Mouse (Mus musculus): ENCODE data around the gene E330017A01Rik. TPM values are rescaled to one million over a fixed set of nuclear protein-coding genes. Genes with fewer than 3 reads are reported as not detected.
A peak's percentile ranks its signal among the peaks of the same experiment; 100 is the strongest.

The E330017A01Rik gene
- polyA plus RNA-seq, 2 experiments, result not detected

GRCm38 (mm10) chr16:58682046-58682445 is 43.5 kb upstream of the E330017A01Rik start:
- Histone ChIP-seq H3K9ac (replicated peaks) (no peak overlapping the region), H3K27me3 (ENCODE audit: control insufficient read depth, insufficient read depth, low read length) (no peaks in the 10 kb centered on the region), H3K36me3 (replicated peaks; ENCODE audit: control insufficient read depth, insufficient read depth, low read depth) (peaks cover 46% of the 10 kb centered on the region), H3K27ac (no peak overlapping the region; the same call in 1 of the 2 replicates), H3K4me3 (ENCODE audit: insufficient read depth in 1 of 2, low read depth in 2 of 2, low read length in 2 of 2) (no peak overlapping the region), H3K4me2 (ENCODE audit: low read depth) (no peak overlapping the region), H3K4me1 (replicated peaks; ENCODE audit: control insufficient read depth in 2 of 2, insufficient read depth in 2 of 2, low read length in 1 of 2) (peaks cover 6 to 8% of the 10 kb centered on the region in 2 experiments; a peak in 3 of 4 replicates), H3K9me3 (ENCODE audit: control insufficient read depth, low read length) (no peaks in the 10 kb centered on the region)
- DNase-seq (ENCODE audit: low read depth in 3 of 3, low spot score in 3 of 3) (no peak), ATAC-seq (ENCODE audit: insufficient read depth) (no peak)
- 85% methylated on average over 6 of the region's 6 CpGs for WGBS (ENCODE audit: insufficient replicate concordance)
- no peak for TF ChIP-seq CTCF (IDR thresholded peaks at IDR 0.05; ENCODE audit: low read depth)
- TF ChIP-seq EP300 (IDR thresholded peaks at IDR 0.05; ENCODE audit: low read depth), result no peak

GRCm38 (mm10) chr16:58678660-58679059 is 40.1 kb upstream of the E330017A01Rik start:
- no peak overlapping the region for H3K9ac ChIP-seq (replicated peaks)
- peaks cover 28 to 30% of the 10 kb centered on the region in 2 experiments for H3K4me1 ChIP-seq (replicated peaks; ENCODE audit: control insufficient read depth in 2 of 2, insufficient read depth in 2 of 2, low read length in 1 of 2)
- no peak for ATAC-seq (ENCODE audit: insufficient read depth)
- H3K36me3 ChIP-seq (replicated peaks; ENCODE audit: control insufficient read depth, insufficient read depth, low read depth), result peaks cover 80% of the 10 kb centered on the region
- 54% methylated on average over 7 of the region's 7 CpGs for WGBS (ENCODE audit: insufficient replicate concordance)
- no peak for DNase-seq (ENCODE audit: low read depth in 3 of 3, low spot score in 3 of 3)
- H3K9me3 ChIP-seq (ENCODE audit: control insufficient read depth, low read length), result no peaks in the 10 kb centered on the region
- H3K4me3 ChIP-seq (ENCODE audit: insufficient read depth in 1 of 2, low read depth in 2 of 2, low read length in 2 of 2), result no peak overlapping the region
- TF ChIP-seq CTCF (IDR thresholded peaks at IDR 0.05; ENCODE audit: low read depth) (peak; percentile 46), EP300 (IDR thresholded peaks at IDR 0.05; ENCODE audit: low read depth) (no peak)
- H3K27me3 ChIP-seq (ENCODE audit: control insufficient read depth, insufficient read depth, low read length), result no peaks in the 10 kb centered on the region
- H3K27ac ChIP-seq, result no peak overlapping the region
- peak overlapping the region; percentile 5; the same call in 1 of the 2 replicates for H3K4me2 ChIP-seq (ENCODE audit: low read depth)

GRCm38 (mm10) chr16:58677491-58677890 is 39.0 kb upstream of the E330017A01Rik start:
- WGBS (ENCODE audit: insufficient replicate concordance), result 84% methylated on average over 5 of the region's 5 CpGs
- Histone ChIP-seq H3K36me3 (replicated peaks; ENCODE audit: control insufficient read depth, insufficient read depth, low read depth) (peaks cover 91% of the 10 kb centered on the region), H3K27me3 (ENCODE audit: control insufficient read depth, insufficient read depth, low read length) (no peaks in the 10 kb centered on the region), H3K4me2 (ENCODE audit: low read depth) (peak overlapping the region; percentile 84), H3K9ac (replicated peaks) (peak overlapping the region; percentile 43), H3K27ac (peak overlapping the region; percentile 59), H3K9me3 (ENCODE audit: control insufficient read depth, low read length) (no peaks in the 10 kb centered on the region), H3K4me3 (ENCODE audit: insufficient read depth in 1 of 2, low read depth in 2 of 2, low read length in 2 of 2) (peak overlapping the region; percentile 13 to 31; a peak in 3 of 4 replicates), H3K4me1 (replicated peaks; ENCODE audit: control insufficient read depth in 2 of 2, insufficient read depth in 2 of 2, low read length in 1 of 2) (peaks cover 30 to 31% of the 10 kb centered on the region in 2 experiments)
- DNase-seq (ENCODE audit: low read depth in 3 of 3, low spot score in 3 of 3) (no peak), ATAC-seq (ENCODE audit: insufficient read depth) (no peak)
- TF ChIP-seq EP300 (IDR thresholded peaks at IDR 0.05; ENCODE audit: low read depth) (no peak), CTCF (IDR thresholded peaks at IDR 0.05; ENCODE audit: low read depth) (no peak)

- TF ChIP-seq EP300 (IDR thresholded peaks at IDR 0.05; ENCODE audit: low read depth) (peak; percentile 31), CTCF (IDR thresholded peaks at IDR 0.05; ENCODE audit: low read depth) (no peak)
- ATAC-seq (ENCODE audit: insufficient read depth) (peak; percentile 36), DNase-seq (ENCODE audit: low read depth in 3 of 3, low spot score in 3 of 3) (no peak)
- peak overlapping the region; percentile 55 for H3K27ac ChIP-seq
- peaks cover 30 to 31% of the 10 kb centered on the region in 2 experiments for H3K4me1 ChIP-seq (replicated peaks; ENCODE audit: control insufficient read depth in 2 of 2, insufficient read depth in 2 of 2, low read length in 1 of 2)
- H3K36me3 ChIP-seq (replicated peaks; ENCODE audit: control insufficient read depth, insufficient read depth, low read depth), result peaks cover 91% of the 10 kb centered on the region
- no peaks in the 10 kb centered on the region for H3K9me3 ChIP-seq (ENCODE audit: control insufficient read depth, low read length)
- no peaks in the 10 kb centered on the region for H3K27me3 ChIP-seq (ENCODE audit: control insufficient read depth, insufficient read depth, low read length)
- H3K4me2 ChIP-seq (ENCODE audit: low read depth), result peak overlapping the region; percentile 84
- peak overlapping the region; percentile 45 to 97; a peak in 2 of 4 replicates for H3K4me3 ChIP-seq (ENCODE audit: insufficient read depth in 1 of 2, low read depth in 2 of 2, low read length in 2 of 2)
- H3K9ac ChIP-seq (replicated peaks), result peak overlapping the region; percentile 40
- WGBS (ENCODE audit: insufficient replicate concordance), result 38% methylated on average over 3 of the region's 3 CpGs
These were observed 38.1 kb upstream of the E330017A01Rik start for GRCm38 (mm10) chr16:58676633-58677032.

- 60% methylated on average over 7 of the region's 7 CpGs for WGBS (ENCODE audit: insufficient replicate concordance)
- H3K9ac ChIP-seq (replicated peaks), result peak overlapping the region; percentile 40
- H3K4me3 ChIP-seq (ENCODE audit: insufficient read depth in 1 of 2, low read depth in 2 of 2, low read length in 2 of 2), result peak overlapping the region; percentile 45 to 97
- no peaks in the 10 kb centered on the region for H3K9me3 ChIP-seq (ENCODE audit: control insufficient read depth, low read length)
- peaks cover 30 to 31% of the 10 kb centered on the region in 2 experiments for H3K4me1 ChIP-seq (replicated peaks; ENCODE audit: control insufficient read depth in 2 of 2, insufficient read depth in 2 of 2, low read length in 1 of 2)
- H3K36me3 ChIP-seq (replicated peaks; ENCODE audit: control insufficient read depth, insufficient read depth, low read depth), result peaks cover 91% of the 10 kb centered on the region
- ATAC-seq (ENCODE audit: insufficient read depth), result peak; percentile 10; the same call in 1 of the 2 replicates
- peak overlapping the region; percentile 84 for H3K4me2 ChIP-seq (ENCODE audit: low read depth)
- TF ChIP-seq CTCF (IDR thresholded peaks at IDR 0.05; ENCODE audit: low read depth), result no peak
- no peak for TF ChIP-seq EP300 (IDR thresholded peaks at IDR 0.05; ENCODE audit: low read depth)
- H3K27ac ChIP-seq, result peak overlapping the region; percentile 55
- DNase-seq (ENCODE audit: low read depth in 3 of 3, low spot score in 3 of 3), result no peak
- no peaks in the 10 kb centered on the region for H3K27me3 ChIP-seq (ENCODE audit: control insufficient read depth, insufficient read depth, low read length)
These were observed 37.6 kb upstream of the E330017A01Rik start for GRCm38 (mm10) chr16:58676156-58676555.

Measured in liver, embryonic 14.5 days (tissue).